Mouse (Mus musculus): ENCODE data around the gene Ralgps1.

GRCm38 (mm10) chr2:33393951-33394635 lies 22.8 kb upstream of the Ralgps1 start:
- TF ChIP-seq POLR2A (IDR thresholded peaks at IDR 0.05; ENCODE audit: insufficient read depth, low read depth, low read length) = no peak
- TF ChIP-seq CTCF (IDR thresholded peaks at IDR 0.05; ENCODE audit: insufficient read depth, low read depth, low read length) = no peak
